8 mouse cellular contexts compared by ENCODE assay signal in genomic region chr12:52132256-52132655, GRCm38 (mm10). TPM values are rescaled to one million over a fixed set of nuclear protein-coding genes. Genes with fewer than 3 reads are reported as not detected.
A peak's percentile ranks its signal among the peaks of the same experiment; 100 is the strongest.
DNase-seq lines count a peak whose midpoint lies in the region; ATAC-seq and TF ChIP-seq lines count a peak whose summit lies in the region.

No protein-coding gene starts in this region.

- no peak for TF ChIP-seq CTCF in brain, embryonic 14.5 days (IDR thresholded peaks at IDR 0.05; ENCODE audit: borderline replicate concordance, extremely low read depth, insufficient read depth, insufficient read length)

- no peak for DNase-seq in heart, adult 8-10 months (ENCODE audit: low spot score)
- peak; percentile 85 for DNase-seq in brain, embryonic 14.5 days (ENCODE audit: low read depth)
- peak; percentile 31 for DNase-seq in kidney, postnatal 14 days
- no peak for DNase-seq in thymus, postnatal 14 days

- no peaks in the 10 kb centered on the region for H3K4me1 ChIP-seq in heart, embryonic 11.5 days (ENCODE audit: control insufficient read depth, insufficient read depth, low read length)
- H3K4me1 ChIP-seq in heart, embryonic 15.5 days (replicated peaks) = no peaks in the 10 kb centered on the region
- peaks cover 3% of the 10 kb centered on the region; the same call in 1 of the 2 replicates for H3K4me1 ChIP-seq in neural tube, embryonic 12.5 days

- no peak for ATAC-seq in heart, embryonic 11.5 days (replicated peaks; ENCODE audit: insufficient number of reproducible peaks, low FRiP score, low TSS enrichment)
- ATAC-seq in heart, embryonic 15.5 days (replicated peaks; ENCODE audit: insufficient number of reproducible peaks, insufficient read depth, low FRiP score, low read depth) = no peak
- ATAC-seq in neural tube, embryonic 12.5 days (ENCODE audit: low FRiP score, low read depth) = no peak
- no peak for ATAC-seq in frontal cortex, adult (ENCODE audit: low TSS enrichment)

- no peaks in the 10 kb centered on the region for H3K27me3 ChIP-seq in heart, embryonic 11.5 days (ENCODE audit: control insufficient read depth, insufficient read depth, low read length)
- H3K27me3 ChIP-seq in heart, embryonic 15.5 days = no peaks in the 10 kb centered on the region
- H3K27me3 ChIP-seq in neural tube, embryonic 12.5 days (replicated peaks) = no peaks in the 10 kb centered on the region

- no peak overlapping the region for H3K27ac ChIP-seq in heart, embryonic 11.5 days (ENCODE audit: low read depth, low read length)
- H3K27ac ChIP-seq in heart, embryonic 15.5 days = no peak overlapping the region
- H3K27ac ChIP-seq in neural tube, embryonic 12.5 days = no peak overlapping the region

- no peak overlapping the region for H3K4me3 ChIP-seq in heart, embryonic 11.5 days (ENCODE audit: low read depth, low read length)
- H3K4me3 ChIP-seq in heart, embryonic 15.5 days = no peak overlapping the region
- H3K4me3 ChIP-seq in neural tube, embryonic 12.5 days = no peak overlapping the region

- no peak for TF ChIP-seq POLR2A in brain, embryonic 14.5 days (IDR thresholded peaks at IDR 0.05; ENCODE audit: borderline replicate concordance, extremely low read depth, insufficient read depth, insufficient read length, poor library complexity, severe bottlenecking)

- 6% methylated on average over 10 of the region's 10 CpGs for WGBS in heart, embryonic 11.5 days (ENCODE audit: insufficient replicate concordance)
- 10% methylated on average over 10 of the region's 10 CpGs for WGBS in heart, embryonic 15.5 days
- 4% methylated on average over 10 of the region's 10 CpGs for WGBS in neural tube, embryonic 12.5 days

- H3K9me3 ChIP-seq in heart, embryonic 11.5 days (replicated peaks; ENCODE audit: control insufficient read depth, low read length) = no peaks in the 10 kb centered on the region
- no peaks in the 10 kb centered on the region for H3K9me3 ChIP-seq in heart, embryonic 15.5 days (replicated peaks)
- no peaks in the 10 kb centered on the region for H3K9me3 ChIP-seq in neural tube, embryonic 12.5 days

- no peaks in the 10 kb centered on the region for H3K36me3 ChIP-seq in heart, embryonic 11.5 days (ENCODE audit: control insufficient read depth, insufficient read depth, low read length)
- no peaks in the 10 kb centered on the region for H3K36me3 ChIP-seq in heart, embryonic 15.5 days
- no peaks in the 10 kb centered on the region for H3K36me3 ChIP-seq in neural tube, embryonic 12.5 days

- H3K4me2 ChIP-seq in heart, embryonic 11.5 days = peak overlapping the region; percentile 34
- peak overlapping the region; percentile 34 for H3K4me2 ChIP-seq in heart, embryonic 15.5 days
- H3K4me2 ChIP-seq in neural tube, embryonic 12.5 days (replicated peaks) = 0 out of 2 replicates have a peak overlapping the region, but pooled peaks have one; percentile 29

- H3K9ac ChIP-seq in heart, embryonic 11.5 days (ENCODE audit: low read depth, low read length) = peak overlapping the region; percentile 22; the same call in 1 of the 2 replicates
- H3K9ac ChIP-seq in heart, embryonic 15.5 days = no peak overlapping the region
- no peak overlapping the region for H3K9ac ChIP-seq in neural tube, embryonic 12.5 days

RNA-seq across cellular contexts. Expression of gene Nubpl, which starts 34.7 kb away (rescaled TPM):
- 10.9 and 11.7 TPM in 2 replicates for polyA plus RNA-seq in heart, embryonic 11.5 days (2014; fragmentation: Nextera tagmentation; extraction: Ambion mirVana)
- 10 to 100 TPM; 10.2 to 13.0 (median 11.6) TPM for total RNA-seq in heart, adult 8-10 months (2022)
- polyA plus RNA-seq in brain, embryonic 14.5 days (2012; rRNA removed) = 3.8 and 4.4 TPM in 2 replicates
- polyA plus RNA-seq in heart, embryonic 15.5 days (2015; fragmentation: Nextera tagmentation; extraction: Ambion mirVana) = 9.0 and 10.9 TPM in 2 replicates
- 8.8 and 9.0 TPM in 2 replicates for polyA plus RNA-seq in neural tube, embryonic 12.5 days (2016; fragmentation: Nextera tagmentation; extraction: Ambion mirVana)

Comparison
In these comparisons a context has a peak if more than half of its experiments do, and no peak if none do; other contexts are left out.
1. DNase-seq: peak in brain, embryonic 14.5 days (single experiment) and kidney, postnatal 14 days (single experiment); none in heart, adult 8-10 months (single experiment) and thymus, postnatal 14 days (single experiment).
2. Peak in every context shown above with its lines, with median percentiles within 50 percentile points of each other: H3K4me2 ChIP-seq.